ENCODE assay signal across 14 mouse cellular contexts in the genomic region with DNA sequence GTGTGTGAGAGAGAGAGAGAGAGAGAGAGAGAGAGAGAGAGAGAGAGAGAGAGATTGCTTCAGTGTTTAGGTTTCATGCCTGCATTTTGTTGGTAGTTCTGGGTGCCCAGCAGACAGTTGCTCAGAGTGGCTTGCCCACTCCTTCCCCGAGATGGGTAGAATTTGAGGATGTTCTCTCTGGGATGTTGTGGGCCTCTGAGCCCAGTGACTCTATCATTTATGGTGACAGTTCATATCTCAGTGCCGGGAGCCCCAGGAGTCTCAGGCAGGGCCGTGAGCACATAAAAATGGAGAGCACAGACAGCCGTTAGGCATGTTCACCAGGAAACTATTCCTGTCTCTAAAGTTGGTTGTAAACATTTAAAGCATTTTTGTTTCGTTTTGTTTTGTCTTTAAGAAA. TPM values are rescaled to one million over a fixed set of nuclear protein-coding genes. Genes with fewer than 3 reads are reported as not detected.
DNase-seq lines count a peak whose midpoint lies in the region; ATAC-seq and TF ChIP-seq lines count a peak whose summit lies in the region.
"Had no signal": no experiment of that assay in that cellular context is flagged by ENCODE, and none has a peak within 500 bp of the region (broad histone marks: within the 10 kb centered on the region; RNA-seq: fewer than 3 reads in every experiment).

No protein-coding gene starts in this region.

- H3K27me3 ChIP-seq in thymus, adult 2 months (ENCODE audit: control insufficient read depth, insufficient read depth, low read length) = no peaks in the 10 kb centered on the region
- no peaks in the 10 kb centered on the region for H3K27me3 ChIP-seq in liver, embryonic 13.5 days
- H3K27me3 ChIP-seq in embryonic facial prominence, embryonic 10.5 days (replicated peaks; ENCODE audit: low read depth, poor library complexity, severe bottlenecking) = no peaks in the 10 kb centered on the region
- H3K27me3 ChIP-seq: heart, embryonic 13.5 days had no signal

- H3K9me3 ChIP-seq in liver, embryonic 13.5 days (replicated peaks) = no peaks in the 10 kb centered on the region
- H3K9me3 ChIP-seq in embryonic facial prominence, embryonic 10.5 days = no peaks in the 10 kb centered on the region
- H3K9me3 ChIP-seq: heart, embryonic 13.5 days had no signal

- no peak for TF ChIP-seq POLR2A in thymus, adult 2 months (IDR thresholded peaks at IDR 0.05; ENCODE audit: control insufficient read depth, extremely low read depth, insufficient read depth, low read length, poor library complexity)

- peaks cover 32% of the 10 kb centered on the region for H3K4me1 ChIP-seq in thymus, adult 2 months (replicated peaks; ENCODE audit: control insufficient read depth, insufficient read depth, low read length)
- H3K4me1 ChIP-seq in liver, embryonic 13.5 days (replicated peaks) = peaks cover 44% of the 10 kb centered on the region
- H3K4me1 ChIP-seq in embryonic facial prominence, embryonic 10.5 days = peaks cover 18% of the 10 kb centered on the region

- peak; percentile 23 for DNase-seq in adrenal gland, postnatal 10 days
- no peak for DNase-seq in adrenal gland, adult 18-20 months (ENCODE audit: low spot score in 2 of 2)
- DNase-seq in thymus, adult 2 months = peak; percentile 9
- DNase-seq in thymus, postnatal 10 days (ENCODE audit: low spot score in 2 of 2) = no peak
- no peak for DNase-seq in liver, embryonic 13.5 days
- peak; percentile 39 for DNase-seq in thymus, postnatal 14 days
- DNase-seq in embryonic facial prominence, embryonic 10.5 days (ENCODE audit: low spot score) = no peak
- DNase-seq: cerebellum, adult 11 months; embryo, embryonic 11 days; kidney, postnatal 4 days had no signal

- H3K4me2 ChIP-seq in liver, embryonic 13.5 days = peak overlapping the region; percentile 53
- H3K4me2 ChIP-seq: heart, embryonic 13.5 days had no signal

- no peaks in the 10 kb centered on the region for H3K36me3 ChIP-seq in thymus, adult 2 months (ENCODE audit: control insufficient read depth, insufficient read depth, low read length)
- H3K36me3 ChIP-seq in liver, embryonic 13.5 days = no peaks in the 10 kb centered on the region
- no peaks in the 10 kb centered on the region for H3K36me3 ChIP-seq in embryonic facial prominence, embryonic 10.5 days (replicated peaks)
- H3K36me3 ChIP-seq: heart, embryonic 13.5 days had no signal

- H3K27ac ChIP-seq in thymus, adult 2 months (ENCODE audit: control insufficient read depth, insufficient read depth, low read length) = peak overlapping the region; percentile 88
- H3K27ac ChIP-seq in liver, embryonic 13.5 days = peak overlapping the region; percentile 61
- H3K27ac ChIP-seq in embryonic facial prominence, embryonic 10.5 days (replicated peaks) = no peak overlapping the region
- H3K27ac ChIP-seq: heart, embryonic 13.5 days had no signal

- ATAC-seq in liver, embryonic 13.5 days (ENCODE audit: low read depth) = peak; percentile 31; the same call in 1 of the 2 replicates
- no peak for ATAC-seq in erythroid progenitor cell, adult 5-6 weeks (replicated peaks; ENCODE audit: low FRiP score, poor library complexity, severe bottlenecking)
- ATAC-seq: hindbrain, embryonic 16.5 days; midbrain, embryonic 16.5 days had no signal

- no peak for TF ChIP-seq CTCF in thymus, adult 2 months (IDR thresholded peaks at IDR 0.05; ENCODE audit: borderline replicate concordance, control insufficient read depth, extremely low read depth, insufficient read depth, low read length, poor library complexity)

- 42% methylated on average over 5 of the region's 5 CpGs for WGBS in thymus, adult 2 months
- 24% methylated on average over 5 of the region's 5 CpGs for WGBS in liver, embryonic 13.5 days (ENCODE audit: insufficient replicate concordance)
- WGBS in embryonic facial prominence, embryonic 10.5 days = 76% methylated on average over 5 of the region's 5 CpGs

- peak overlapping the region; percentile 52 for H3K9ac ChIP-seq in liver, embryonic 13.5 days
- H3K9ac ChIP-seq: heart, embryonic 13.5 days had no signal

- H3K4me3 ChIP-seq in thymus, adult 2 months (ENCODE audit: control insufficient read depth, insufficient read depth, low read length) = peak overlapping the region; percentile 55
- peak overlapping the region; percentile 37 for H3K4me3 ChIP-seq in liver, embryonic 13.5 days (replicated peaks)
- no peak overlapping the region for H3K4me3 ChIP-seq in embryonic facial prominence, embryonic 10.5 days
- H3K4me3 ChIP-seq: heart, embryonic 13.5 days had no signal

RNA-seq across cellular contexts. Expression of gene Mgst2, which starts 1.2 kb away (rescaled TPM):
- 10 to 100 TPM; 45.3 to 46.4 TPM for total RNA-seq in adrenal gland, postnatal 10 days (2021)
- total RNA-seq in adrenal gland, adult 18-20 months (2021) = 100 to 1,000 TPM; 102 to 181 TPM
- polyA plus RNA-seq in thymus, adult 2 months (2012; rRNA removed) = 17.9 and 20.8 TPM in 2 replicates
- 16.5 and 18.8 TPM in 2 replicates for polyA plus RNA-seq in liver, embryonic 13.5 days (2015; fragmentation: Nextera tagmentation; extraction: Ambion mirVana)
- 19.3 and 31.0 TPM in 2 replicates for total RNA-seq in erythroid progenitor cell, adult 5-6 weeks (2015; ENCODE audit: low replicate concordance)
- 14.5 and 33.0 TPM in 2 replicates for total RNA-seq in erythroid progenitor cell, adult 5-6 weeks (2017; ENCODE audit: low replicate concordance)
- polyA plus RNA-seq in embryonic facial prominence, embryonic 10.5 days (2016; fragmentation: Nextera tagmentation; extraction: Ambion mirVana) = 0.61 and 0.74 TPM in 2 replicates

Comparison
In these comparisons a context has a peak if more than half of its experiments do, and no peak if none do; other contexts are left out.
1. DNase-seq: peak in adrenal gland, postnatal 10 days (single experiment), thymus, adult 2 months (single experiment) and thymus, postnatal 14 days (single experiment); none in adrenal gland, adult 18-20 months (0 of 2), thymus, postnatal 10 days (0 of 2), liver, embryonic 13.5 days (single experiment) and embryonic facial prominence, embryonic 10.5 days (single experiment).